Mouse (Mus musculus): Measurements from ENCODE around the gene Poll.

Poll gene

GRCm38 (mm10) chr19:45535929-45536328 lies 24.4 kb downstream of the Poll start:
- DNase-seq (ENCODE audit: low read depth, low spot score) = no peak

- DNase-seq (ENCODE audit: low read depth, low spot score) = no peak
These were observed 25.1 kb downstream of the Poll start for GRCm38 (mm10) chr19:45535214-45535735.

- no peak for DNase-seq (ENCODE audit: low read depth, low spot score)
These were observed 26.7 kb downstream of the Poll start for GRCm38 (mm10) chr19:45533617-45534016.

GRCm38 (mm10) chr19:45531554-45531953 lies 28.8 kb downstream of the Poll start:
- DNase-seq (ENCODE audit: low read depth, low spot score) = no peak

GRCm38 (mm10) chr19:45530200-45530995 lies 29.9 kb downstream of the Poll start:
- DNase-seq (ENCODE audit: low read depth, low spot score) = no peak

GRCm38 (mm10) chr19:45529294-45529693 lies 31.0 kb downstream of the Poll start:
- DNase-seq (ENCODE audit: low read depth, low spot score) = no peak

- no peak for DNase-seq (ENCODE audit: low read depth, low spot score)
These were observed 32.3 kb downstream of the Poll start for GRCm38 (mm10) chr19:45527931-45528534.

- no peak for DNase-seq (ENCODE audit: low read depth, low spot score)
These were observed 32.9 kb downstream of the Poll start for GRCm38 (mm10) chr19:45527382-45527781.

- no peak for DNase-seq (ENCODE audit: low read depth, low spot score)
These were observed 44.1 kb downstream of the Poll start for GRCm38 (mm10) chr19:45516264-45516663.

GRCm38 (mm10) chr19:45515341-45515740 lies 45.0 kb downstream of the Poll start:
- no peak for DNase-seq (ENCODE audit: low read depth, low spot score)

GRCm38 (mm10) chr19:45511406-45511805 lies 48.9 kb downstream of the Poll start:
- no peak for DNase-seq (ENCODE audit: low read depth, low spot score)

DNA sequence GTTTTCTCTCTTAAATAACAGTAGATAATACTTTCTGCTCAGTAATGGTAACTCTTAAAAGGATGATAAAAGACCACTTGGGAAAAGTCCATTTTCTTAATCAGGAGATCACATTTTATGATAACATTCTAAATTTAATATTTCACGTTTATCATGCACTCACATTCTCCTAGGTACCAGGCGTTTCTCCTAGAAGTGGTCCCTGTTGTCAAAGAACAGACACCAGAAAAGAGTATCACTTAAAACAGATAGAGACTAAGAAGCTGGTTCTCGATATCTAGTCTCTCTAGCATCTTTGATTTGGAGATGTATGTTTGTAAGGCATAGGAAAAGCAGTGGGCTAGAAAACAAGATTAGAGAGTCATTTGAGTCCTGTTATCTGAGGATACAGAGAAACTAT lies 49.7 kb downstream of the Poll start:
- DNase-seq (ENCODE audit: low read depth, low spot score) = no peak

- no peak for DNase-seq (ENCODE audit: low read depth, low spot score)
These were observed 52.8 kb downstream of the Poll start for GRCm38 (mm10) chr19:45507531-45507930.

- no peak for DNase-seq (ENCODE audit: low read depth, low spot score)
These were observed 54.9 kb downstream of the Poll start for GRCm38 (mm10) chr19:45505446-45505845.
